Mouse (Mus musculus): ENCODE data around the gene Eid3.

Eid3 gene

GRCm38 (mm10) chr10:82860929-82861315, 5.5 kb upstream of the Eid3 start:
- no peak for DNase-seq (ENCODE audit: low read depth, low spot score)

- DNase-seq (ENCODE audit: low read depth, low spot score), result no peak
Measured at GRCm38 (mm10) chr10:82863106-82863680, 3.2 kb upstream of the Eid3 start.

DNA sequence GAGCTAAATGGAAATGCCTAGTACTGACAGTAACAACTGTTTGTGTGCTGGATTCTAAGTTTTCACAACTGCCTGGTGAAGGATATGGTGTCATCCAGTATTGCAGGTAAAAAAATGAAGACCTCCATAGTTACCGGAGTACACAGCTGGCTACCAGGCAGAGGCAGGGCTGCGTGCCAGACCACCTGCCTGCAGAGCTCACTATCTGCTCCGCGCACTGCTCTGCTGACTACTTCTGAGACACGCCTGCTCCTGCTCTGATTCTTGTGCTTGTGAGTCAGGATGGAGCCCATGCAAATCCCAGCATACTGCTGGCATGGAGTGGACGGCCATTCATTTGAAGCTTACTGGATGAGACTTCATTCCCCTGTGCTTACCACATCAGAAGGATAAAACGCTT, 2.6 kb upstream of the Eid3 start:
- DNase-seq (ENCODE audit: low read depth, low spot score), result no peak

DNA sequence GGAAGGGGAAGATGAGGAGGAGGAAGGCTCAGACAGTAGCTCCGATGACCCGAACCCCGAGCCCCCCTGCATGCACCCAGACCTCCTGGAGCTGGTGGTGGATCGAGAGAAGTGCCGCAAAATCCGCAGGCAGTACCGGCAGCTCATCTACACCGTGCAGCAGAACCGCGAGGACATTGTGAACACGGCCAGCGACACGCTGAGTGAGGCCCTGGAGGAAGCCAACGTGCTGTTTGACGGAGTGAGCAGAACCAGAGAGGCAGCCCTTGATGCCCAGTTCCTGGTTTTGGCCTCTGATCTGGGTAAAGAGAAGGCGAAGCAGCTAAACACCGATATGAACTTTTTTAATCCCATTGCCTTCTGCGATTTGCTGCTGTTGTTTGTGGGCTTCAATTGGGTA, 406 bp downstream of the Eid3 start:
- DNase-seq (ENCODE audit: low read depth, low spot score), result no peak

DNA sequence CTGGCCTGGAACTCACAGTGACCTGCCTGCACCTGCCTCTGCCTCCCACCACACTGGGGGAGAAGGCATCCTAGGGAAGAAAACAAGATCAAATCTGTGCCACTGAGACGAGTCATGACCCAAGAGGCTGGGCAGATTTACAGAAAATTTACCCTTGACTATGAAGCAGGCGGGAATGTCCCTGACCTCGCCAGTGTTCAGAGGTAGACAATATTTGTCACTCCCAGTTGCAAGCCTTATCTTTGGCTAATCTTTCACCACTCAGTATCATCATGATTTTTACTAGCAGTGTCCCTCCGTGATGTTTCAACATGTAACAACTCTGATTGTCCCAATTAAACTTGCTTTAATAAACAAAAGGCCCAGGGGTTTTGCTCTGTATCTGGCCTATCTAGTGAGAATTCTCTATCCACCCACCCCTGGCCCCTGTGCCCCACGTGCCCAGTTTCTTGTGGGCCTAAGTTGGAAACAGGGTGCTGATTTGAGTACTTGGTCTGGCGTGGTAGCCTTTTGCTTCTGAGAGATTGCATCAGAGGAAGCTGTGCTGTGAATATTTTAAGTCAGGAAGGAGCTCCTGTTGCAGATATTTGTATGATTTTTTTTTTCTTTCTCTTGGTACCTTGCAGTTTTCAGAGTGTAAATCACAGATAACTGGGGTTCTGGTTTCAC, 2.1 kb downstream of the Eid3 start:
- no peak for DNase-seq (ENCODE audit: low read depth, low spot score)

GRCm38 (mm10) chr10:82875446-82875845, 9.0 kb downstream of the Eid3 start:
- DNase-seq (ENCODE audit: low read depth, low spot score), result no peak

- DNase-seq (ENCODE audit: low read depth, low spot score), result no peak
Measured at GRCm38 (mm10) chr10:82876076-82876796, 9.8 kb downstream of the Eid3 start.

DNA sequence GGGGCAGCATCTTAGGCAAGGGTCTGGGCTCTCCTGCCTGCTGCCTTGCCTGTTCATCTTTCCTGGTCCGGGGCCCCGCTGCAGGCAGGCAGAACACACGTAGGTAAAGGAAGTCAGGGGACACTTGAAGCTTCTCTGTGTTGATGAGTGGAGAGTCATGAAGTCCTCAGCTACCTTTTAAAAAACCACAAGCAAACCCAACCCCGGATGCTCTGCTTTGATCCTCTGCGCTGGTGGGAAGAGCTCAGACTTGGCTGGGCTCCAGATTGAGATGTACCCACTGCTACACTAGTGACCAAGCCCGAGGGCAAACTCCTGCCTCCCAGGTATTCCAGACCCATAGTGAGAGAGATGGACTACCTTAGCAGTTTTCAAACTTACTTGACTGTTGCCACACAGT, 20.9 kb downstream of the Eid3 start:
- DNase-seq (ENCODE audit: low read depth, low spot score), result no peak

- DNase-seq (ENCODE audit: low read depth, low spot score), result no peak
Measured at GRCm38 (mm10) chr10:82888576-82888975, 22.1 kb downstream of the Eid3 start.

DNA sequence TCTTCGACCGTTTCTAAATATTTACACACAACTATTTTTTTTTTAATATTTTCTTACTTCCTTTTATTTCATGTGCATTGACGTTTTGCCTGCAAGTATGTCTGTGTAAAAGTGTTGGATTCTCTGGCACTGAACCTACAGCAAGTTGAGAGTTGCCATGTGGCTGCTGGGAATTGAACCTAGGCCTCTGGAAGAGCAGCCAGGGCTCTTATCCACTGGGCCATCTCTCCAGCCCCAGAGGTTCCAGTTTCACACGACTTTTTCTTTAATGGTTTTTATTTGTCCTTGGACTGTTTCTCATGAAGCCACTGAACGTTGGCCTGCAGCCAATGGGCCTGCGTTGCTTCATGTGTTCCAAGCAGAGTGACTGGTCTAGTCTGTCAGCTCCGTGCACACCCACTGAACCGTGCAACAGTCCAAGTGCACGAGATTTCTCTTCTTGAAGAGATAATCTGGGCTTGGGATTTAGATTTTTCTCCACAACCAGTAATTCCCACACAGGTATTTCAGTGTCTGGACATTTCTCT, 23.1 kb downstream of the Eid3 start:
- no peak for DNase-seq (ENCODE audit: low read depth, low spot score)

DNA sequence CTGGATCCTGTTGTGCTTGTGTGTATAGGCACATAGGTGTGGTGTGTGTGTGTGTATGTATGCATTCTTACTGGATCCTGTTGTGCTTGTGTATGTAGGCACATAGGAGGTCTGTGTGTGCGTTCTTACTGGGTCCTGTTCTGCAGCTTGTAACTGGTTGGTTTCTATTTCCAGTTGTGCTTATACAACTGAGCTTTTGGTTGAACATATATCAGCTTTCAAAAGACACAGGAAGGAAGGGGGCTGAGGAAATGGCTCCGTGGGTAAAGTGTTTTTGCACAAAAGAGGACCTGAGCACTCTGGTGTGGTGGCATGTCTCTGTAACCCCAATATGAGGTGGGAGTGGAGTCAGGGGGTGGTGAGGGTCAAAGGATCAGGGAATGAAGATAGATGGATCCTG, 24.5 kb downstream of the Eid3 start:
- DNase-seq (ENCODE audit: low read depth, low spot score), result no peak

DNA sequence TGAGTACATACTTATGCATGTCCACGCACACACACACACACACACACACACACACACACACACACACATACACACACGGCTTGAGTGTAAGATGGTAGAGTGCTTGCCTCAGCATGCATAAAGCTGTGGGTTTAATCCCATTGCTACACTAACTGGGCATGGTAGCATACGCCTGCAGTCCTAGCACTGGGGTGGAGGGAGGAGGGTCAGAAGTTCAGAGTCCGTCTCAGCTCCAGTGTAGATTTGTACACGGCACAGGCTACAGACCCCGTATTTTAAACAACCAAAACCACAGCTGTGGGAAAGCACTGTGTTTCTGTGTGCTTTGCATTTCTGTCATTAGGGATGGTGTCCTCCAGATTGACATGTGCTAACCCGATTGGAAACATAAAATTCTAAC, 25.0 kb downstream of the Eid3 start:
- no peak for DNase-seq (ENCODE audit: low read depth, low spot score)

- DNase-seq (ENCODE audit: low read depth, low spot score), result no peak
Measured at GRCm38 (mm10) chr10:82892442-82893055, 26.1 kb downstream of the Eid3 start.

- peak; percentile 74 for DNase-seq (ENCODE audit: low read depth, low spot score)
Measured at GRCm38 (mm10) chr10:82893872-82894650, 27.6 kb downstream of the Eid3 start.

DNA sequence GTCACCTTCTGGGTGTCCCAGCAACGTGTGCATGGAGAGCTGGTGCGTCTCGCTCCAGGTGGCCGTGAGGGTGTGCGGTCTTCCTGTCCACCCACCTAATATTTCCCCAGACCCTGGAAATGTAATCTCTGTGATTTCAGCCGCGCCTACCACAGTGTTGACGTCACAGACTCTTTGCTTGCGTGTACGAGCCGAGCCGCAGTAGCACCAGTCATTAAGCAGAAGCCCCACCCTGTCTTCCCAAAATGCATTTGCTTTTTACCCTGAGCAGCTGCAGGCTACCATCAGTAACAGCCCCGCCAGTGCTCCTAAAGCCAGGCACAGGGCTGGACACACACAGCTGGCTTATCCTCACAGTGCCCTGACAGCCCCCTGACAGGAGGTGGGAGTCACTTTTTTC, 31.5 kb downstream of the Eid3 start:
- no peak for DNase-seq (ENCODE audit: low read depth, low spot score)

- DNase-seq (ENCODE audit: low read depth, low spot score), result no peak
Measured at GRCm38 (mm10) chr10:82898893-82899292, 32.5 kb downstream of the Eid3 start.

- no peak for DNase-seq (ENCODE audit: low read depth, low spot score)
Measured at GRCm38 (mm10) chr10:82899810-82900421, 33.5 kb downstream of the Eid3 start.

- DNase-seq (ENCODE audit: low read depth, low spot score), result no peak
Measured at GRCm38 (mm10) chr10:82900546-82900945, 34.1 kb downstream of the Eid3 start.

- no peak for DNase-seq (ENCODE audit: low read depth, low spot score)
Measured at GRCm38 (mm10) chr10:82901436-82901835, 35.0 kb downstream of the Eid3 start.

DNA sequence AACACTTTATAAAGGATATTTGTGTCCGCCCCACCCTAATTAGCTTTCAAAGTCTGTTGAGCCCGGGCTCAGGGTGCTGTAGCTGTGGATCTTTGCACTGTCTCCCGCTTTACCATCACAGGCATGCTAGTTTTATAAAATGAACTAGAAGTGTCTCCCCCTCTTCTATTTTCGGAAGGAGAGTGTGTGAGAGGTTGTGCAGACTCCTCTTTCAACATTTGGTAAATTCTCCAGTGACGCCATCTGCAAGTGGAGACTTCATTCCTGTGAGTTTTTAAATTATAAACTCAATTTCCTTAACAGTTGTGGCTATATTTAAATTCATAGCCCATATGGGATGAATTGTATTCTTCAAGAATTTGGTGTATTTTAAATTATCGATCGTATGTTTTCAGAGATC, 42.1 kb downstream of the Eid3 start:
- DNase-seq (ENCODE audit: low read depth, low spot score), result no peak

DNA sequence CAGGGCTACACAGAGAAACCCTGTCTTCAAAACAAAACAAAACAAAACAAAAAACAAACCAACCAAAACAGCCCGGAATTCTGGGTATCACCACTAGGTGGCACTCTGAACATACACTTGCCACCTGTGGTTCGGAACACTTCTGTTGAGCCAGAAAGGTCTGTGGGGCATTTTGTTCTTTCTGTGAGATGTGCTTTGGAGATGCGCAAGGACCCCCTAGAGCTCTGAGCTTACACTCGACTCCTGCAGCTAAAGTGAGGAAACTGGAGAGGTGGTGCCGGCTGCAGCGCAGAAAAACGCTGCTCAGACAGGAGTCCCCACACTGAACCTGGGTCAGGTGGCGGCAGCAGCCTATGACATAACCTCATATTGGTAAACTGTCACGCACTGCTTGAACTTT, 43.0 kb downstream of the Eid3 start:
- DNase-seq (ENCODE audit: low read depth, low spot score), result no peak
